Mouse (Mus musculus): ENCODE measurements around the gene Pomgnt2.

- no peak for TF ChIP-seq CTCF (IDR thresholded peaks at IDR 0.05; ENCODE audit: extremely low read depth, insufficient read depth, insufficient read length, insufficient replicate concordance)
- no peak for TF ChIP-seq POLR2A (IDR thresholded peaks at IDR 0.05; ENCODE audit: low read depth, low read length)
Measured at GRCm38 (mm10) chr9:121995077-121995476, 1.8 kb downstream of the Pomgnt2 start.

Measured in spleen, adult 2 months (tissue).